Mouse (Mus musculus) urinary bladder, adult 2 months (tissue): ENCODE measurements around the gene Anpep. TPM values are rescaled to one million over a fixed set of nuclear protein-coding genes. Genes with fewer than 3 reads are reported as not detected.

Source experiments
- DNase-seq: peaks from one replicate; pipeline ENCODE4 v3.0.0; 2022; ENCODE audit warnings: low spot score
- polyA plus RNA-seq: library from polyadenylated mRNA; depleted of rRNA; stranded (reverse); fragments of >200 nt; gene quantifications from 2 replicates; pipeline ENCODE4 v1.2.3, GENCODE M21; 2012

Anpep gene
- polyA plus RNA-seq, 1 experiment: 32.3 TPM

- no peak for DNase-seq
Measured at GRCm38 (mm10) chr7:79866294-79867000, 5.6 kb upstream of the Anpep start.

DNA sequence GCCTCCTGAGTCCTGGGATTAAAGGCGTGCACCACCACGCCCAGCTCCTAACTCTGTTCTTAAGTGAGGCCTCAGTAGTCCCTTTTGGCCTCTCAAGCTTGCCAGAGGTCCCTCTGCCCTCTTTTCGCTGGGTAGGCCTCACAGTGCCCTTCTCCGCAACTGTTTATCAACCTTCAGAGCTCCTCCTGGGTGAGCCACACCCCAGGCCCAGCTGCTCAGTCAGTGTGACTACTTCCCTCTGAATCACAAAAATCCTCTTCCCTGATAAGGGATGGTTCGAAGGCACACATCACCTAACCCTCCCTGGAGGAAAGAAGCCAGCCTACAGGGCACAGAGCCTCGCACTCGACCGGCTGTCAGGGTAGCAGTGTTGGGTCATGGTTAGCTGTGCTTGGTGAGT, 935 bp upstream of the Anpep start:
- no peak for DNase-seq

GRCm38 (mm10) chr7:79858956-79859630, 1.8 kb downstream of the Anpep start:
- DNase-seq: no peak

GRCm38 (mm10) chr7:79858202-79858934, 2.5 kb downstream of the Anpep start:
- DNase-seq: no peak

GRCm38 (mm10) chr7:79856305-79856704, 4.6 kb downstream of the Anpep start:
- no peak for DNase-seq

GRCm38 (mm10) chr7:79847456-79848451, 13.1 kb downstream of the Anpep start:
- DNase-seq: no peak

DNA sequence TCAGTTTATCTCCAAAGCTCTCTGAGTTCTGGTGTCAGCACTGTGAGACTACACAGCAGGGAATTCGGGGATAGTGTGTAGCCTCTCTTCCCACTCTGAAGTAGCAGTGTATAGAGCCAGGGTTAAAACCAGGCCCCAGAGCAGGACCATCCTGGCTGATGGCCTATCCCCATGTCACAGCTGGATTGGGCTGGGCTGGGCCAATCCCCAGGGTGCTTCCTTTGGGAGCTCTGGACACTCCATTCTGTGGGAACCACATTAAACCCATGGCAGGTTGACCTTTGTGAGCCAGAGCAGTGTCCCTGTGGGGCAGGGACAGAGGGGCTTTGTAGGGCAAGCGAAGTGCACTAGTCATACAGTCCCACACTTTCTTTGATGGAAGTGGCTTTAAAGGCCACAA, 14.5 kb downstream of the Anpep start:
- DNase-seq: no peak

- no peak for DNase-seq
Measured at GRCm38 (mm10) chr7:79844090-79844802, 16.6 kb downstream of the Anpep start.

- no peak for DNase-seq
Measured at GRCm38 (mm10) chr7:79842163-79842562, 18.7 kb downstream of the Anpep start.

DNA sequence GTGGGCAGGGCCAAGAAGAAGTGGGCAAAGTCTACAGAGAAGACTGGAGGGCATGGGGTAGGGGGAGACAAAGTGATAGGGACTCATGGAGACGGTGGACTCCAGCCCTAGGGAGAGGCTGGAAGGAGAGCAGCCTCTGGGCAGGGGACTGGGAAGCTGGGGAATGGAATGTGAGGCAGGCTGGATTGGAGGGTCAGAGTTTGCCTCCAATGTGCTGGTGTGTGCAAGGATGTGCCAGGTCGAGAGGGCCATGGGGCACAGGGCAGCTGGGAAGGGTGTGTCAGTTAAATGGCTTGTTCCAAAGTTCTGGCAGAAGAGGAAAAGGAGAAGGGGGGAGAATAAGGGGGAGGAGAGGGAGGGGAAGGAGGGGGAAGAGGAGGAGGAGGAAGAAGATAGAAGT, 23.6 kb downstream of the Anpep start:
- no peak for DNase-seq

DNA sequence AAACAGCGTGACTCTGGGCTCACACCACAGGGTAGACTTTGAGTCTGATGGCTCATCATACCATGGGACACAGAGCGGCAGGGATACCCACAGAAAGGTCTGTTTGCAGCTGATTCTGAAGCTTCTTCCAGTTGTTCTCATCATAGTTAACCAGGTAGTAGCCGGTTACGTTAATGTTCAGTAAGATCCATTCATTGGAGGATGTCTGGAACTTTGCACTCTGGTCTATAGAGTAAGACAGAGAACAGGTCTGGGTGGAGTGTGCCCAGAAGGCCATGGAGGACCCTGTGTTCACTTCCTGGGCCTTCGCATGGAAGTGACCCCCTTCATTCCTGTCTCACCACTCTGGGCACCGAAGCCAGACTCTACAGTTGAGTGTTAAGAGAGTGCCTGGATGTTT, 25.7 kb downstream of the Anpep start:
- DNase-seq: no peak

- DNase-seq: no peak
Measured at GRCm38 (mm10) chr7:79832980-79833379, 27.9 kb downstream of the Anpep start.

DNA sequence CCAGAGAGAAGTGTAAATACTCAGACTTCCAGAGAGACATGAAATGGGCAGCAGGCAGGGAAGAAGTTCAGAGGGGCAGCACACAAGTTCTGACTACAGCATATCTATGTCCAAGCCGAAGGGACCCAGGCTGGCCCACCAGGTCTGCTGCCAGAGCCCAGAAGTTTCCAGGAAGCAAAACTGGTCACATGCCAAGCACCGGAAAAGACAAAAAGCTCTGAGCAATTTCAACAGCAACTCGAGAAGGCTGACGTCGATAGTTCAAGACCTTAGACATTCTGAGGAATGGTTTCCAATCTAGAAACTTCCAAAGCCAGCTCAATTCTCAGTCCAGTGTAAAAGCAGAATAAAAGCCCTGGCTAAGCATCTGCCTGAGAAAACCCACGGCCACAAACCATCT, 29.3 kb downstream of the Anpep start:
- no peak for DNase-seq

- DNase-seq: no peak
Measured at GRCm38 (mm10) chr7:79831145-79831544, 29.7 kb downstream of the Anpep start.

DNA sequence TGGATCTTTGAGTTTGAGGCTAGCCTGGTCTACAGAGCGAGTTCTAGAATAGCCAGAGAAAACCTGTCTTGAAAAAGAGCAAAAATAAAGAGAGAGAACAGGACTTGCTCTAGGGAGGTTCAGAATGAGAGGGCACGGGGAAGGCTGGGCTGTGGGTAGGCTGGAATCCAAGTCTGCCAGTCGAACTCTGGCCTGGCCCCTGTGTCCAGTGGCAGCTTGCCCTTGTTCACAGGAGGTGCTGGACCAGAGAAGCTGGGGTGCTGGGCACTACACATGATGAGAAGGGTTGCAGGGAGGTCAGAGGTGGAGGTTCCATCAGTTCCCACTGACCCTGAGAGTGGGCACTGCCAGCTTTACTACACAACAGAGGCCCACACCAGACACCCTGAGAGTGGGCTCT, 32.5 kb downstream of the Anpep start:
- DNase-seq: no peak

DNA sequence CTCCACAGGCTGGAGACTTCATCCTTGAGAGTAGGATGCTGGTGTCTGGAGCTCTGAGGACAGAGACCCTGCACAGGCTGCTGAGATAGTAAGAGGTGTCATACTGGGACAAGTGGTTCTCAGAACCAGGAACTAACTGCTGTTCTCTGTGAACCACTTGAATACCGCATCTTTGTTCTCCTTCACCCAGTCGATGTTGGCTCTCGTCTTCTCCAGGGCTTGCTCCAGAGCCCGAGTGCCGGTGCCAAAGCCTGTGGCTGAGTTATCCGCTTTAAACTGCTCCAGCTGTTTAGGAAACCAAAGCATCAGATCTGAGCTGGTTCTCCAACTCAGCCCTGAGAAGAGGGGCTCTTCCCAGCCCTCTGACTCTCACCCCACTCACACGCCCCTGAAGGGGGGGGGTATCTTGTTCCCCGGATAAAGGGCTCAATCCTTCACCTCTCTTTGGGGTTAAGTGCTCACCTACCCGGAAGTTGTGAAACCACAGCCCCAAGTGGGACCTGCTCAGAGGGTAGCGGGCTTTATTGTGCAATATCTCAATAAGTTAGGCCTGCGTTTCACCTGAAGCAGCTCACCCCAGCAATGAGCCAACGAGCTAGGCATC, 38.7 kb downstream of the Anpep start:
- DNase-seq: no peak

GRCm38 (mm10) chr7:79819996-79820395, 40.9 kb downstream of the Anpep start:
- no peak for DNase-seq

DNA sequence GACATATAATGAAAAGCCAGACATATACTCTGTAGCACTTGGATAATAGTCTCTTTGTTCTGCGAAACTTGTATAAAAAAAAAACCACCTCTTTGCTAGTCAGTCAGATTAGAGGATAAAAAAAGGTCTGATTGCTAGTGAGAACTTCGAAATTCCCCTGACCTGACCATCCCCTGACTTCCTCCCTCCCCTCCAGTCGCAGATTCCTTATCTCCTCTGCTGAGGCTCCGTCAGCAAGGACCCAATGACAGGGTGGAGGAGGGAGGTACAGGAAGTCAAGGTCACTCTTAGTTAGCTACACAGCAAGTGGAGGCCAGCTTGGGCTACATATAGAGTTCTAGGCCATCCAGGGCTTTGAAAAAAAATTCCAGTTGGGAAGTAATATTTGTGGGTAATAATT, 41.3 kb downstream of the Anpep start:
- DNase-seq: no peak

- DNase-seq: no peak
Measured at GRCm38 (mm10) chr7:79818321-79818720, 42.5 kb downstream of the Anpep start.

- no peak for DNase-seq
Measured at GRCm38 (mm10) chr7:79813409-79813808, 47.5 kb downstream of the Anpep start.
